In genomic region chr6:82652521-82653168, GRCm38 (mm10) we compare ENCODE assay signal across 8 mouse cellular contexts. TPM values are rescaled to one million over a fixed set of nuclear protein-coding genes. Genes with fewer than 3 reads are reported as not detected.
DNase-seq lines count a peak whose midpoint lies in the region; ATAC-seq and TF ChIP-seq lines count a peak whose summit lies in the region.

No protein-coding gene starts in this region.

- TF ChIP-seq CTCF in heart, postnatal 0 days (IDR thresholded peaks at IDR 0.05; ENCODE audit: low read depth), result no peak
- TF ChIP-seq CTCF in testis, adult 2 months (IDR thresholded peaks at IDR 0.05; ENCODE audit: control insufficient read depth, insufficient read depth, insufficient replicate concordance, low read depth, low read length), result no peak

- H3K27me3 ChIP-seq in forebrain, embryonic 11.5 days (ENCODE audit: control insufficient read depth, insufficient read depth, low read length), result no peaks in the 10 kb centered on the region
- no peaks in the 10 kb centered on the region for H3K27me3 ChIP-seq in heart, postnatal 0 days (ENCODE audit: control insufficient read depth, insufficient read depth, low read length)
- H3K27me3 ChIP-seq in liver, embryonic 16.5 days (ENCODE audit: control insufficient read depth, insufficient read depth, low read depth, low read length), result no peaks in the 10 kb centered on the region
- no peaks in the 10 kb centered on the region for H3K27me3 ChIP-seq in neural tube, embryonic 13.5 days
- H3K27me3 ChIP-seq in testis, adult 2 months (ENCODE audit: control insufficient read depth, insufficient read depth, low read length), result no peaks in the 10 kb centered on the region

- under 1% methylated on average over 62 of the region's 67 CpGs for WGBS in forebrain, embryonic 11.5 days
- under 1% methylated on average over 64 of the region's 67 CpGs for WGBS in heart, postnatal 0 days
- under 1% methylated on average over 62 of the region's 67 CpGs for WGBS in liver, embryonic 16.5 days (ENCODE audit: insufficient replicate concordance)
- whole genome bisulfite sequencing in neural tube, embryonic 13.5 days, result under 1% methylated on average over 66 of the region's 67 CpGs

- H3K9me3 ChIP-seq in forebrain, embryonic 11.5 days (ENCODE audit: control insufficient read depth, low read length), result no peaks in the 10 kb centered on the region
- no peaks in the 10 kb centered on the region for H3K9me3 ChIP-seq in heart, postnatal 0 days (replicated peaks; ENCODE audit: control insufficient read depth, low read length)
- H3K9me3 ChIP-seq in liver, embryonic 16.5 days (replicated peaks; ENCODE audit: control insufficient read depth, low read length), result no peaks in the 10 kb centered on the region
- no peaks in the 10 kb centered on the region for H3K9me3 ChIP-seq in neural tube, embryonic 13.5 days

- H3K4me3 ChIP-seq in forebrain, embryonic 11.5 days (ENCODE audit: low read depth, low read length), result peak overlapping the region; percentile 63
- peak overlapping the region; percentile 74 for H3K4me3 ChIP-seq in heart, postnatal 0 days (ENCODE audit: low read depth, low read length)
- H3K4me3 ChIP-seq in liver, embryonic 16.5 days (ENCODE audit: low read depth, low read length), result peak overlapping the region; percentile 80
- H3K4me3 ChIP-seq in neural tube, embryonic 13.5 days, result peak overlapping the region; percentile 73
- peak overlapping the region; percentile 94 for H3K4me3 ChIP-seq in testis, adult 2 months (ENCODE audit: control insufficient read depth, low read depth, low read length)

- peak; percentile 70; the same call in 1 of the 2 replicates for TF ChIP-seq EP300 in heart, postnatal 0 days (IDR thresholded peaks at IDR 0.05; ENCODE audit: low read depth)

- peak overlapping the region; percentile 86 for H3K27ac ChIP-seq in forebrain, embryonic 11.5 days (ENCODE audit: low read depth, low read length)
- peak overlapping the region; percentile 94 for H3K27ac ChIP-seq in heart, postnatal 0 days (ENCODE audit: low read depth)
- peak overlapping the region; percentile 87 for H3K27ac ChIP-seq in liver, embryonic 16.5 days (ENCODE audit: low read length)
- peak overlapping the region; percentile 93 for H3K27ac ChIP-seq in neural tube, embryonic 13.5 days (replicated peaks)
- peak overlapping the region; percentile 92 for H3K27ac ChIP-seq in testis, adult 2 months (ENCODE audit: control insufficient read depth, insufficient read depth, low read depth, low read length)

- H3K9ac ChIP-seq in forebrain, embryonic 11.5 days (ENCODE audit: low read length), result peak overlapping the region; percentile 86
- H3K9ac ChIP-seq in heart, postnatal 0 days (replicated peaks; ENCODE audit: low read depth, low read length), result peak overlapping the region; percentile 75
- H3K9ac ChIP-seq in liver, embryonic 16.5 days (ENCODE audit: low read depth, low read length), result peak overlapping the region; percentile 75
- H3K9ac ChIP-seq in neural tube, embryonic 13.5 days, result peak overlapping the region; percentile 85

- peaks cover 3% of the 10 kb centered on the region; the same call in 1 of the 2 replicates for H3K4me1 ChIP-seq in forebrain, embryonic 11.5 days (replicated peaks; ENCODE audit: control insufficient read depth, insufficient read depth, low read length)
- H3K4me1 ChIP-seq in heart, postnatal 0 days (ENCODE audit: control insufficient read depth, insufficient read depth), result peaks cover 10% of the 10 kb centered on the region
- peaks cover 12% of the 10 kb centered on the region for H3K4me1 ChIP-seq in liver, embryonic 16.5 days (ENCODE audit: control insufficient read depth, low read depth, low read length)
- peaks cover 13% of the 10 kb centered on the region for H3K4me1 ChIP-seq in neural tube, embryonic 13.5 days (replicated peaks)
- peaks cover 6% of the 10 kb centered on the region for H3K4me1 ChIP-seq in testis, adult 2 months (ENCODE audit: control insufficient read depth, insufficient read depth, low read length)

- peak overlapping the region; percentile 64 for H3K4me2 ChIP-seq in forebrain, embryonic 11.5 days (ENCODE audit: low read depth, low read length, severe bottlenecking)
- H3K4me2 ChIP-seq in heart, postnatal 0 days (ENCODE audit: low read depth, low read length), result peak overlapping the region; percentile 74
- peak overlapping the region; percentile 93 for H3K4me2 ChIP-seq in liver, embryonic 16.5 days (ENCODE audit: low read depth, low read length)
- H3K4me2 ChIP-seq in neural tube, embryonic 13.5 days, result peak overlapping the region; percentile 65

- TF ChIP-seq POLR2A in testis, adult 2 months (IDR thresholded peaks at IDR 0.05; ENCODE audit: control insufficient read depth, low read depth, low read length), result peak; percentile 90

- ATAC-seq in forebrain, embryonic 11.5 days (replicated peaks; ENCODE audit: low FRiP score), result peak; percentile 98
- peak; percentile 100 for ATAC-seq in heart, postnatal 0 days (ENCODE audit: insufficient read depth, low read depth)
- peak; percentile 97 for ATAC-seq in liver, embryonic 16.5 days (ENCODE audit: low read depth)
- peak; percentile 99 for ATAC-seq in neural tube, embryonic 13.5 days (ENCODE audit: low read depth)

- peak; percentile 97 to 99 for DNase-seq in CD8-positive naive resting alpha-beta T cell, adult 2 months (ENCODE audit: low read depth in 2 of 2, low spot score in 2 of 2)
- peak; percentile 88 for DNase-seq in c-Kit-positive CD71-negative TER-119-negative erythroid progenitor cells, embryonic 14.5 days (ENCODE audit: low read depth)
- DNase-seq in forebrain, embryonic 11.5 days (ENCODE audit: low spot score), result peak; percentile 97
- DNase-seq in heart, postnatal 0 days (ENCODE audit: low spot score), result peak; percentile 95
- DNase-seq in kidney, postnatal 4 days, result peak; percentile 99

- no peaks in the 10 kb centered on the region for H3K36me3 ChIP-seq in forebrain, embryonic 11.5 days (ENCODE audit: control insufficient read depth, insufficient read depth, low read length)
- H3K36me3 ChIP-seq in heart, postnatal 0 days (replicated peaks; ENCODE audit: control insufficient read depth, insufficient read depth, low read length), result 0 out of 2 replicates have a peak, but pooled peaks cover 6% of the 10 kb centered on the region
- no peaks in the 10 kb centered on the region; the same call in 1 of the 2 replicates for H3K36me3 ChIP-seq in liver, embryonic 16.5 days (ENCODE audit: control insufficient read depth, insufficient read depth)
- peaks cover 3% of the 10 kb centered on the region; the same call in 1 of the 2 replicates for H3K36me3 ChIP-seq in neural tube, embryonic 13.5 days
- H3K36me3 ChIP-seq in testis, adult 2 months (ENCODE audit: control insufficient read depth, insufficient read depth, low read length), result peaks cover 1% of the 10 kb centered on the region

RNA-seq across cellular contexts. Expression of gene Pole4, which starts 52.5 kb away (rescaled TPM):
- polyA plus RNA-seq in forebrain, embryonic 11.5 days (2014; fragmentation: Nextera tagmentation; extraction: Ambion mirVana), result 97.8 and 101 TPM in 2 replicates
- 26.8 and 59.9 TPM in 2 replicates for total RNA-seq in heart, postnatal 0 days (2014; rRNA removed; ENCODE audit: low replicate concordance)
- 65.8 and 71.8 TPM in 2 replicates for polyA plus RNA-seq in heart, postnatal 0 days (2015; fragmentation: Nextera tagmentation; extraction: Ambion mirVana)
- 41.3 and 46.6 TPM in 2 replicates for polyA plus RNA-seq in liver, embryonic 16.5 days (2015; fragmentation: Nextera tagmentation; extraction: Ambion mirVana)
- 121 and 127 TPM in 2 replicates for polyA plus RNA-seq in neural tube, embryonic 13.5 days (2015; fragmentation: Nextera tagmentation; extraction: Ambion mirVana)
- polyA plus RNA-seq in testis, adult 2 months (2012; rRNA removed), result 11.6 and 16.4 TPM in 2 replicates

Comparison
In these comparisons a context has a peak if more than half of its experiments do, and no peak if none do; other contexts are left out.
1. Peak in every context shown above with its lines: DNase-seq, ATAC-seq, H3K4me3 ChIP-seq and H3K27ac ChIP-seq.